ENCODE assay signal across 13 mouse cellular contexts in the genomic region with DNA sequence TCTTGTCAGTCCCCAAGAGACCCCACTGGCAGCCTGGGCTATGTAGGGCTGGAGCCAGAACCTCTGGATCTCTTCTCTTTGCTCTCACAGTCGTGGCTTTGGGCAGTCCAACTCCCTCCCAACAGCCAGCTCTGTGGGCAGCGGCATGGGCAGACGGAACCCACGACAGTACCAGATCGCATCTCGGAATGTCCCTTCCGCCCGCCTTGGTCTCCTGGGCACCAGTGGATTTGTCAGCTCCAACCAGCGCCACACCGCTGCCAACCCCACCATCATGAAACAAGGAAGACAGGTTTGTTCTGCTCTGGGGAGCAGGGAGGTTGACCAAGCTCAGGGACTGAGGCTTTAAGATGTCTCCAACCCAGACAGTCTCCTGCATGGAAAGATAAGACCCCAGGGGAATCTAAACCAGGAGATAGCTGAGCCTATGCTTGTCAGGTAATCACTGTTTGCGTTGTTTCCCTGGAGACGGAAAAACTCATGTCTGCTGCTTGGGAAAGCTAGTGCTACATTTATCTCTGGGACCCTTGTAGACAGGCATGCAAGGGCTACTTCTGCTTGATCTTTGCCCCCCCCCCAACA.
DNase-seq lines count a peak whose midpoint lies in the region; ATAC-seq and TF ChIP-seq lines count a peak whose summit lies in the region.
"Had no signal": no experiment of that assay in that cellular context is flagged by ENCODE, and none has a peak within 500 bp of the region (broad histone marks: within the 10 kb centered on the region; RNA-seq: fewer than 3 reads in every experiment).

No protein-coding gene starts in this region.

- peaks cover 7% of the 10 kb centered on the region for H3K4me1 ChIP-seq in hindbrain, embryonic 12.5 days
- H3K4me1 ChIP-seq in hindbrain, embryonic 10.5 days (replicated peaks): peaks cover 22% of the 10 kb centered on the region
- peaks cover 16% of the 10 kb centered on the region for H3K4me1 ChIP-seq in thymus, adult 2 months (replicated peaks; ENCODE audit: control insufficient read depth, insufficient read depth, low read length)
- H3K4me1 ChIP-seq in forebrain, postnatal 0 days (ENCODE audit: insufficient read depth): no peaks in the 10 kb centered on the region; the same call in 1 of the 2 replicates

- no peak overlapping the region for H3K4me2 ChIP-seq in hindbrain, embryonic 12.5 days (replicated peaks)
- no peak overlapping the region for H3K4me2 ChIP-seq in forebrain, postnatal 0 days (ENCODE audit: low read depth)

- no peak for TF ChIP-seq CTCF in thymus, adult 2 months (IDR thresholded peaks at IDR 0.05; ENCODE audit: borderline replicate concordance, control insufficient read depth, extremely low read depth, insufficient read depth, low read length, poor library complexity)
- no peak for TF ChIP-seq CTCF in forebrain, postnatal 0 days (IDR thresholded peaks at IDR 0.05; ENCODE audit: low read depth)

- no peaks in the 10 kb centered on the region for H3K36me3 ChIP-seq in hindbrain, embryonic 12.5 days
- H3K36me3 ChIP-seq in hindbrain, embryonic 10.5 days: 0 out of 2 replicates have a peak, but pooled peaks cover 4% of the 10 kb centered on the region
- H3K36me3 ChIP-seq in thymus, adult 2 months (ENCODE audit: control insufficient read depth, insufficient read depth, low read length): no peaks in the 10 kb centered on the region
- H3K36me3 ChIP-seq in forebrain, postnatal 0 days (ENCODE audit: insufficient read depth): no peaks in the 10 kb centered on the region
- H3K36me3 ChIP-seq: kidney, embryonic 15.5 days; midbrain, embryonic 12.5 days had no signal

- TF ChIP-seq POLR2A in thymus, adult 2 months (IDR thresholded peaks at IDR 0.05; ENCODE audit: control insufficient read depth, extremely low read depth, insufficient read depth, low read length, poor library complexity): no peak

- DNase-seq in cerebellum, postnatal 10 days: peak; percentile 18 to 20
- no peak for DNase-seq in cerebellum, adult 11 months
- no peak for DNase-seq in hindbrain, embryonic 10.5 days (ENCODE audit: low spot score)
- peak; percentile 28 for DNase-seq in thymus, postnatal 4 days
- DNase-seq in thymus, adult 2 months: no peak
- no peak for DNase-seq in forebrain, postnatal 0 days
- DNase-seq in urinary bladder, postnatal 4 days (ENCODE audit: low spot score in 2 of 2): no peak

- 88% methylated on average over 12 of the region's 12 CpGs for WGBS in hindbrain, embryonic 12.5 days
- WGBS in hindbrain, embryonic 10.5 days: 87% methylated on average over 12 of the region's 12 CpGs
- WGBS in thymus, adult 2 months: 91% methylated on average over 12 of the region's 12 CpGs
- whole genome bisulfite sequencing in forebrain, postnatal 0 days: 86% methylated on average over 12 of the region's 12 CpGs

- H3K27ac ChIP-seq in hindbrain, embryonic 12.5 days: no peak overlapping the region
- no peak overlapping the region for H3K27ac ChIP-seq in hindbrain, embryonic 10.5 days
- H3K27ac ChIP-seq in thymus, adult 2 months (ENCODE audit: control insufficient read depth, insufficient read depth, low read length): no peak overlapping the region
- H3K27ac ChIP-seq in forebrain, postnatal 0 days (ENCODE audit: low read depth, low read length): no peak overlapping the region
- H3K27ac ChIP-seq: kidney, embryonic 15.5 days; limb, embryonic 13.5 days; midbrain, embryonic 12.5 days had no signal

- H3K9me3 ChIP-seq in hindbrain, embryonic 12.5 days (replicated peaks): no peaks in the 10 kb centered on the region
- no peaks in the 10 kb centered on the region for H3K9me3 ChIP-seq in hindbrain, embryonic 10.5 days
- no peaks in the 10 kb centered on the region for H3K9me3 ChIP-seq in forebrain, postnatal 0 days (ENCODE audit: low read length)
- H3K9me3 ChIP-seq: embryonic facial prominence, embryonic 13.5 days; kidney, embryonic 15.5 days; limb, embryonic 13.5 days; midbrain, embryonic 12.5 days had no signal

- H3K9ac ChIP-seq in hindbrain, embryonic 12.5 days: no peak overlapping the region
- H3K9ac ChIP-seq in forebrain, postnatal 0 days: no peak overlapping the region
- H3K9ac ChIP-seq: liver, postnatal 0 days; midbrain, embryonic 12.5 days had no signal

- H3K27me3 ChIP-seq in hindbrain, embryonic 12.5 days: no peaks in the 10 kb centered on the region
- H3K27me3 ChIP-seq in hindbrain, embryonic 10.5 days (ENCODE audit: insufficient read depth, poor library complexity, severe bottlenecking): no peaks in the 10 kb centered on the region
- no peaks in the 10 kb centered on the region for H3K27me3 ChIP-seq in thymus, adult 2 months (ENCODE audit: control insufficient read depth, insufficient read depth, low read length)
- peaks cover 13% of the 10 kb centered on the region; the same call in 1 of the 2 replicates for H3K27me3 ChIP-seq in forebrain, postnatal 0 days (ENCODE audit: insufficient read depth, low read length)
- H3K27me3 ChIP-seq: embryonic facial prominence, embryonic 13.5 days; kidney, embryonic 15.5 days; limb, embryonic 13.5 days; midbrain, embryonic 12.5 days had no signal

- H3K4me3 ChIP-seq in hindbrain, embryonic 12.5 days: no peak overlapping the region
- H3K4me3 ChIP-seq in hindbrain, embryonic 10.5 days: no peak overlapping the region
- H3K4me3 ChIP-seq in thymus, adult 2 months (ENCODE audit: control insufficient read depth, insufficient read depth, low read length): no peak overlapping the region
- no peak overlapping the region for H3K4me3 ChIP-seq in forebrain, postnatal 0 days (ENCODE audit: low read depth, low read length)

- ATAC-seq in hindbrain, embryonic 12.5 days (ENCODE audit: low FRiP score): peak; percentile 17; the same call in 1 of the 2 replicates
- ATAC-seq in forebrain, postnatal 0 days: no peak

Comparison
In these comparisons a context has a peak if more than half of its experiments do, and no peak if none do; other contexts are left out.
1. DNase-seq: peak in cerebellum, postnatal 10 days (2 of 2) and thymus, postnatal 4 days (single experiment); none in cerebellum, adult 11 months (single experiment), hindbrain, embryonic 10.5 days (single experiment), thymus, adult 2 months (single experiment), forebrain, postnatal 0 days (single experiment) and urinary bladder, postnatal 4 days (0 of 2).